In genomic region chr15:12700367-12700766, GRCm38 (mm10) we compare ENCODE assay signal across 10 mouse cellular contexts. TPM values are rescaled to one million over a fixed set of nuclear protein-coding genes. Genes with fewer than 3 reads are reported as not detected.
DNase-seq lines count a peak whose midpoint lies in the region; ATAC-seq and TF ChIP-seq lines count a peak whose summit lies in the region.
"Had no signal": no experiment of that assay in that cellular context is flagged by ENCODE, and none has a peak within 500 bp of the region (broad histone marks: within the 10 kb centered on the region; RNA-seq: fewer than 3 reads in every experiment).

No protein-coding gene starts in this region.

- H3K27ac ChIP-seq in midbrain, embryonic 15.5 days: no peak overlapping the region
- H3K27ac ChIP-seq: macrophage had no signal

- no peaks in the 10 kb centered on the region for H3K36me3 ChIP-seq in midbrain, embryonic 15.5 days (replicated peaks)

- 48% methylated on average over 9 of the region's 9 CpGs for WGBS in midbrain, embryonic 15.5 days

- no peaks in the 10 kb centered on the region for H3K9me3 ChIP-seq in midbrain, embryonic 15.5 days

- no peak for TF ChIP-seq POLR2A in brain, embryonic 14.5 days (IDR thresholded peaks at IDR 0.05; ENCODE audit: borderline replicate concordance, extremely low read depth, insufficient read depth, insufficient read length, poor library complexity, severe bottlenecking)

- no peaks in the 10 kb centered on the region for H3K27me3 ChIP-seq in midbrain, embryonic 15.5 days (replicated peaks)

- no peak overlapping the region for H3K4me2 ChIP-seq in midbrain, embryonic 15.5 days

- H3K9ac ChIP-seq in midbrain, embryonic 15.5 days: no peak overlapping the region

- H3K4me1 ChIP-seq in midbrain, embryonic 15.5 days: 0 out of 2 replicates have a peak, but pooled peaks cover 4% of the 10 kb centered on the region

- peak; percentile 66; the same call in 1 of the 2 replicates for ATAC-seq in midbrain, embryonic 15.5 days (replicated peaks)
- no peak for ATAC-seq in inflammation-experienced regulatory T-cells, adult 6 months

- peak; percentile 36 to 45 for DNase-seq in layer of hippocampus, postnatal 10 days (ENCODE audit: low spot score in 2 of 2)
- DNase-seq in layer of hippocampus, adult 18-20 months (ENCODE audit: low spot score in 2 of 2): no peak
- peak; percentile 66 for DNase-seq in brain, embryonic 14.5 days (ENCODE audit: low read depth)
- peak; percentile 57 for DNase-seq in fibroblast of lung, adult 2 months (ENCODE audit: low read depth)
- no peak for DNase-seq in lung, adult 18-20 months
- no peak for DNase-seq in spleen, postnatal 36 days (ENCODE audit: low spot score in 2 of 2)
- DNase-seq: retina, postnatal 1 day had no signal

- no peak for TF ChIP-seq CTCF in brain, embryonic 14.5 days (IDR thresholded peaks at IDR 0.05; ENCODE audit: borderline replicate concordance, extremely low read depth, insufficient read depth, insufficient read length)

- H3K4me3 ChIP-seq in midbrain, embryonic 15.5 days: no peak overlapping the region

RNA-seq across cellular contexts. Expression of gene Pdzd2, which starts 39.4 kb away (rescaled TPM):
- total RNA-seq in layer of hippocampus, postnatal 10 days (2021): 10 to 100 TPM; 39.4 to 46.7 TPM
- 10 to 100 TPM; 47.4 to 55.9 TPM for total RNA-seq in layer of hippocampus, adult 18-20 months (2021)
- 3.6 and 7.7 TPM in 2 replicates for polyA plus RNA-seq in brain, embryonic 14.5 days (2012; rRNA removed)
- polyA plus RNA-seq in midbrain, embryonic 15.5 days (2015; fragmentation: Nextera tagmentation; extraction: Ambion mirVana): 14.5 and 17.5 TPM in 2 replicates
- polyA plus RNA-seq in inflammation-experienced regulatory T-cells, adult 6 months (2017; shearing (Covaris generic)): under 1 TPM; 0.34 to 0.46 (median 0.40) TPM
- polyA plus RNA-seq: macrophage had no signal

Comparison
In these comparisons a context has a peak if more than half of its experiments do, and no peak if none do; other contexts are left out.
1. DNase-seq: peak in layer of hippocampus, postnatal 10 days (2 of 2), brain, embryonic 14.5 days (single experiment) and fibroblast of lung, adult 2 months (single experiment); none in layer of hippocampus, adult 18-20 months (0 of 2), lung, adult 18-20 months (0 of 2) and spleen, postnatal 36 days (0 of 2).